Mouse (Mus musculus): ENCODE data around the gene Foxn3. TPM values are rescaled to one million over a fixed set of nuclear protein-coding genes. Genes with fewer than 3 reads are reported as not detected.

Gene Foxn3
- polyA plus RNA-seq, 1 experiment from 2014 or later, result 85.9 TPM

DNA sequence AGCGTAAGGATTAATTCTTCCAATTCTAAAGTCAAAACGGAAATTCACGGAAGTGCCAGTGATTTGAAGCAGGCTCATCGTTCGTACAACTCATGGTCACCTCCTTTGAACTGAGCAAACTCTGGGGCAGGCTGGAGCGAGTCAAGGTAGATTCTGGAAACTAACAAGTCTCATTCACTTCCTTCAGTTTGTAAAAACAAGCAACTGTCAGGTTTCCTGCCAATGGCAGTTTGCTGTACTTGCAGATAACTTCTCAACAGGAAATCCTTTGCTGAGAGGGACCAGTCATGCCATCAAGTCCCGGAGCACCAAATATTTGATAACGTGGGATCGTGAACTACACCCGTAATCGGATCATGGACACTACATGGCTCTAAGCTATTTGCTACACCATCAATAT lies 3.9 kb downstream of the Foxn3 start:
- Histone ChIP-seq H3K27me3 (replicated peaks) (no peaks in the 10 kb centered on the region), H3K4me1 (peaks cover 20% of the 10 kb centered on the region), H3K4me2 (no peak overlapping the region), H3K36me3 (replicated peaks) (no peaks in the 10 kb centered on the region), H3K27ac (no peak overlapping the region), H3K9me3 (no peaks in the 10 kb centered on the region), H3K4me3 (no peak overlapping the region), H3K9ac (no peak overlapping the region)
- ATAC-seq (replicated peaks), result no peak
- WGBS, result 83% methylated on average over 11 of the region's 11 CpGs

DNA sequence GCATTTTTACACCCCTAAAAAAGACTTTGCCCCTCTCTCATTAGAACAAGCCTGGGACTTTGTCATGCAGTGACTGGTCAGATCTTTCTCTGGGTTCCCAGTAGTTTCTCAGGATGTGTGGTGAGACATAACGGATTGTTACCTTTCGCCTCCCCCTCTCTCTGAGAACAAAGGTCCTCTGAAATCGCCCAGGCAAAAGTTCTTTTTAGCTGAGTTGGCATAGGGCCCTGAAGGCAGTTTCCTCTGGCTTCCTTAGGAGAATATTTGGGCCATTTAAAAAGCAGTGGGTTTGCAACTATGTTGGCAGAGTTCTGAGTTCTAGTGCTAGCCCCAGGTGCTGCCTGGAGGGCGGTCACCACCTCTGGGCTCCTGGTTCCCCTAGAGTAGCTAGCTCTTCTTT lies 4.9 kb downstream of the Foxn3 start:
- no peaks in the 10 kb centered on the region for H3K36me3 ChIP-seq (replicated peaks)

DNA sequence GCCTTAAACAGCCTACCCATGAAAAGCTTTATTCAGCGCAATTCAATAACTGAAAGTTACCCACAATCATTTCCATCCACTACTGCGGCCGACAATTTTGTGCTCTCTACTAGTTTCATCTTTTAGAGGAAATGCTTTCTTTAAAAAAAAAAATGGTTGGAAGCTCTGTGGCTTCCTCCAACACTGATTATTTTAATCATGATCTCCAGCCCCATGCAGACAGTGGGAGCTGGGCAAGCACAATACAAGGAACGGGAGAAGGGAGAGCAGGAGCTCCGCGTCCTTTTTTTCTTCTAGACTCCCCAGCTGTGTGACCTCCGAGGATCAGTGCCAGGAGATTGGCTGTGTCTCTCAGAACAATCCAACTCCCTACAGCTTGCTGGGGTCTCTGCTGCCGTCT lies 5.9 kb downstream of the Foxn3 start:
- 62% methylated on average over 8 of the region's 8 CpGs for WGBS
- H3K27ac ChIP-seq, result no peak overlapping the region
- no peaks in the 10 kb centered on the region for H3K9me3 ChIP-seq
- no peak for ATAC-seq (replicated peaks)
- no peak overlapping the region for H3K9ac ChIP-seq
- no peak overlapping the region for H3K4me3 ChIP-seq
- no peaks in the 10 kb centered on the region for H3K27me3 ChIP-seq (replicated peaks)
- no peaks in the 10 kb centered on the region for H3K36me3 ChIP-seq (replicated peaks)
- peaks cover 18% of the 10 kb centered on the region for H3K4me1 ChIP-seq
- no peak overlapping the region for H3K4me2 ChIP-seq

More for the DNA sequence above, 4.9 kb downstream of the Foxn3 start:
- peaks cover 18% of the 10 kb centered on the region for H3K4me1 ChIP-seq
- no peak for ATAC-seq (replicated peaks)
- no peaks in the 10 kb centered on the region for H3K27me3 ChIP-seq (replicated peaks)
- H3K4me2 ChIP-seq, result no peak overlapping the region
- no peak overlapping the region for H3K9ac ChIP-seq
- no peaks in the 10 kb centered on the region for H3K9me3 ChIP-seq
- WGBS, result 81% methylated on average over 4 of the region's 4 CpGs
- no peak overlapping the region for H3K27ac ChIP-seq
- H3K4me3 ChIP-seq, result no peak overlapping the region

DNA sequence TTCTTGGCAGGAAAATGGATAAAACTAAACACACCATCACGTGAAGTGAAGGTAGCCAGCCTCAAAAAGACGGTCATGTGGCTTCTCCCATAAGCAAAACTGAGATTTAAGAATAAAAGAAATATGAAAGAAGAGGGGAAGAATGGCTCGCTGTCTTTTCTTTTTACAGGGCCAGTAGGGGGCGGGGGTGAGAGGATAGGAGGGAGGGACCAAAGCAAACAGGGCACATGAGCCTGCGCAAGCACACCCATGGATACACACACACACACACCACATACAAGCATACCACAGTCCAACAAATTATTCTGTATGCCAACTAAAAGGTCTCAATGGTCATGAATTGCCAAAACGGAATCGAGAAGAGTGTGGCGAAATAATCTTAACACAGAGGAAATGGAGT lies 12.8 kb downstream of the Foxn3 start:
- Histone ChIP-seq H3K4me2 (no peak overlapping the region), H3K9ac (no peak overlapping the region), H3K9me3 (no peaks in the 10 kb centered on the region), H3K36me3 (replicated peaks) (no peaks in the 10 kb centered on the region), H3K27me3 (replicated peaks) (no peaks in the 10 kb centered on the region), H3K4me1 (peaks cover 3% of the 10 kb centered on the region; the same call in 1 of the 2 replicates), H3K27ac (no peak overlapping the region), H3K4me3 (no peak overlapping the region)
- ATAC-seq (replicated peaks), result no peak
- 70% methylated on average over 8 of the region's 8 CpGs for WGBS

DNA sequence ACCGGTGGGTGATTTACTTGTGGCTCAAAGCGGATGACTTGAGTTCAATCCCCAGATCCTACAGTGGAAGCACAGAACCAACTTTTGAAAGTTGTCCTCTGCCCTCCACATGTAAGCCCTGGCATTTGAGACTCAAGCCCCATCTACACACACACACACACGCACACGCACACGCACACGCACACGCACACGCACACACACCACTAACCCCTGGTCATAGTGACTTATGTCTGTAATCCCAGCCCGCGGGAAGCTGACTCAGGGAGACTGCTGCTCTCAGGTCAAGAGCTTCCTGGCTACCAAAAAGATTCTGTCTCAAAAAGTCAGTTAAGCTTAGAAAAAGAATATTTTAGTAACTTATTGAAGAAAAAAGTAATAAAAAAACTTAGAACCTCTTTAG lies 13.6 kb downstream of the Foxn3 start:
- Histone ChIP-seq H3K27ac (no peak overlapping the region), H3K9ac (no peak overlapping the region), H3K27me3 (replicated peaks) (no peaks in the 10 kb centered on the region), H3K4me1 (peaks cover 3% of the 10 kb centered on the region; the same call in 1 of the 2 replicates), H3K9me3 (no peaks in the 10 kb centered on the region), H3K4me3 (no peak overlapping the region), H3K36me3 (replicated peaks) (no peaks in the 10 kb centered on the region), H3K4me2 (no peak overlapping the region)
- 95% methylated on average over 10 of the region's 10 CpGs for WGBS
- no peak for ATAC-seq (replicated peaks)

DNA sequence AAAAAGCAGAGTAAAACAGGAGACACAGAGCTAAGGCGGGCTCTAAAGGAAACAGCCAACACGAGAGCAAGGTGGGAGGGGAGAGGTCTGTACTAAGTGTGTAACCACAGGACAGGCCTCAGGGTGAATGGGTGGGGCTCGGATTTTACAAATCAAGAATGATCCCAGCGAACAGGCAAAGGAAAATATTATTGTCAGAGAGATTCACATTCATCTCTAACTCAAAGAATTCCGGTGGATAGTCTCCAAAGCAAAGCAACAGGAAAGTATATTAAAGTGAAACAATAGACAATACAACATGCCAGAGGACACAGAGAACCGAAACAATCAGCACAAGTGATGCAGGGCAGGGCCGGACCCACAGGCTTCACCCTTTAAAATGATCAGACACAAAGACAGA lies 15.0 kb downstream of the Foxn3 start:
- 85% methylated on average over 7 of the region's 7 CpGs for WGBS
- H3K9me3 ChIP-seq, result no peaks in the 10 kb centered on the region
- no peak overlapping the region for H3K4me2 ChIP-seq
- no peaks in the 10 kb centered on the region for H3K36me3 ChIP-seq (replicated peaks)
- no peaks in the 10 kb centered on the region; the same call in 1 of the 2 replicates for H3K4me1 ChIP-seq
- no peak for ATAC-seq (replicated peaks)
- no peak overlapping the region for H3K27ac ChIP-seq
- H3K9ac ChIP-seq, result no peak overlapping the region
- no peak overlapping the region for H3K4me3 ChIP-seq
- H3K27me3 ChIP-seq (replicated peaks), result no peaks in the 10 kb centered on the region

DNA sequence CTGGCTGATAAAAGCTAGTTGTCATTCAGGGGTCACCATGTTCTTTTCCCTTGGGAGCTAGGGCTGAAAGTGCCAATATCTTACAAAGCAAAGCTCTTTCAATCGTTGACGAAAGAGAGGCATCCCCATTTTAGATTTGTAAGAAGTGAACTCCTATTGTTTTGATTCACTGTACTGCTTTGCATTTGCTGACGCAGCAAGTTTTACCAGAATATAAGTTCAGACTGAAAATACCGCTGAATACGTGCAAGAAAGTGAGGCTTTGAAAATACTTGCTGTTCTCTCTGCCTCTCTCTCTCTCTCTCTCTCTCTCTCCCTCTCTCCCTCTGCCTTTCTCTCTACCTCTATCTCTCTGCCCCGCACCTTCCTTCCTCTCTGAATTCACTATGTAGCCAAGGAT lies 16.1 kb downstream of the Foxn3 start:
- no peak overlapping the region for H3K27ac ChIP-seq
- ATAC-seq (replicated peaks), result no peak
- no peaks in the 10 kb centered on the region for H3K36me3 ChIP-seq (replicated peaks)
- H3K4me2 ChIP-seq, result no peak overlapping the region
- no peak overlapping the region for H3K9ac ChIP-seq
- no peak overlapping the region for H3K4me3 ChIP-seq
- 82% methylated on average over 6 of the region's 6 CpGs for WGBS
- H3K27me3 ChIP-seq (replicated peaks), result no peaks in the 10 kb centered on the region
- H3K4me1 ChIP-seq, result no peaks in the 10 kb centered on the region
- no peaks in the 10 kb centered on the region for H3K9me3 ChIP-seq

DNA sequence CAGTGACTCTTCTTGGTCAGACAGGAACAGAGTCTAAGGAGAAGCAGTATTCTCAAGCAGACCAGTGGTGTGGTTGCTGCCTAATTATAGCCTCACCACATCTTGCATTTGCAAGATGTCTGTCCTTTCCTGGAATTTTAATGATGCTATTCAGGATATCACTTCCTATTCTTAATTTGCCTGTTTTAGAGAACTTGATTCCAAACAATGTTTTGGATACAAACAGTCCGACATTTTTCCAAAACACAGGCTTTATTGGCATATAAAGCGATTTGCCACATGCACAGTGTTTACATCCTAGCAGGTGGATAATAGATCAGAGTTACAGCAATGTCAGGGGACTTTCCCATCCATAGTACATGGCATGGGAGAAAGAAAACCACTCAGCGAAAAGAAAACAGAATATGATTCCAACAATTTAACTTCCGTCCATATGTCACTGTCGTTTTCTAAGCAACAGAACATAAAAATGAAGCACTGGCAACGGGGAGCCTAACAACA lies 18.1 kb downstream of the Foxn3 start:
- no peak overlapping the region for H3K27ac ChIP-seq
- no peaks in the 10 kb centered on the region for H3K36me3 ChIP-seq (replicated peaks)
- H3K9me3 ChIP-seq, result no peaks in the 10 kb centered on the region
- no peak overlapping the region for H3K4me2 ChIP-seq
- no peaks in the 10 kb centered on the region for H3K27me3 ChIP-seq (replicated peaks)
- H3K4me3 ChIP-seq, result no peak overlapping the region
- H3K4me1 ChIP-seq, result no peaks in the 10 kb centered on the region
- ATAC-seq (replicated peaks), result no peak
- no peak overlapping the region for H3K9ac ChIP-seq
- WGBS, result 71% methylated on average over 6 of the region's 6 CpGs

DNA sequence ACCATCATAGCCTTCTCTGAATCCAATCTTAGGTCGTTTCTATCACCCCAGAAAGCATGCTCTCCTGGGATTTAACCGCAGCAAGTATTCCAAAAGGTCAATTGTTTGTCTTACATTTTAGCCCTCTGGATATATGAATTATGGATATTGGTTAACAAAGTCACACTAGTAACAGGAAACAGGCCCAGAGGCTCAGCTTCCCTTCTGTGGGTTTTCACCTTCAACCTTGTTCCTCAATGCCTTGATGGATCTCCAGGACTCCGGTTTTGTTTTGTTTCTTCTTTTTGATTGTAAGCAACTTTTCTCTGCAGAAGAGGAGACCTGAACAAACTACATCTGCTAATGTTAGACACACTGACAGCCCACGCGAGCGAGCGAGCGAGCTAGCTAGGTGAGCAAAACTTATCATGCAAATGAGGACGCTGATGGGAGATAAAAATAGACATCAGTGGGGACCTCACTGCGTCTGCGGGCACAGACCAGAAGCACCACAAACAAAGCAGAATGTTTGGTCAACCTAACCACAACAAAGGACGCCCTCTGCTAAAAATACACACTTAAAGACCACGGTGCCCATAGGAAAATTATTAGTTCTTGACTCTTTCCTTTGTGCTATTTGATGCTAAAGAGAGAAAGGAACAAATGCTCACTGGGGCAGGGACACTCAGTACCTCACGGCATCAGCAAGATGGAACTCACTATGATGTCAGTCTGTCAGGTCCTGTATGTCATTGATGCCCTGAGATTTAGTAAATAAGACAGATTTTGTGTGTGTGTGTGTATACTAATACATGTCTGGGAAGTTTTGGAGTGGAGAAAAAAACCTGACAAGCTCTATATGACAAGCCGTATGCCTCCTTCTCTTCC lies 18.9 kb downstream of the Foxn3 start:
- Histone ChIP-seq H3K27ac (no peak overlapping the region), H3K9me3 (no peaks in the 10 kb centered on the region), H3K4me2 (no peak overlapping the region), H3K27me3 (replicated peaks) (no peaks in the 10 kb centered on the region), H3K4me1 (no peaks in the 10 kb centered on the region), H3K36me3 (replicated peaks) (no peaks in the 10 kb centered on the region), H3K9ac (no peak overlapping the region), H3K4me3 (no peak overlapping the region)
- 87% methylated on average over 15 of the region's 15 CpGs for WGBS
- no peak for ATAC-seq (replicated peaks)

DNA sequence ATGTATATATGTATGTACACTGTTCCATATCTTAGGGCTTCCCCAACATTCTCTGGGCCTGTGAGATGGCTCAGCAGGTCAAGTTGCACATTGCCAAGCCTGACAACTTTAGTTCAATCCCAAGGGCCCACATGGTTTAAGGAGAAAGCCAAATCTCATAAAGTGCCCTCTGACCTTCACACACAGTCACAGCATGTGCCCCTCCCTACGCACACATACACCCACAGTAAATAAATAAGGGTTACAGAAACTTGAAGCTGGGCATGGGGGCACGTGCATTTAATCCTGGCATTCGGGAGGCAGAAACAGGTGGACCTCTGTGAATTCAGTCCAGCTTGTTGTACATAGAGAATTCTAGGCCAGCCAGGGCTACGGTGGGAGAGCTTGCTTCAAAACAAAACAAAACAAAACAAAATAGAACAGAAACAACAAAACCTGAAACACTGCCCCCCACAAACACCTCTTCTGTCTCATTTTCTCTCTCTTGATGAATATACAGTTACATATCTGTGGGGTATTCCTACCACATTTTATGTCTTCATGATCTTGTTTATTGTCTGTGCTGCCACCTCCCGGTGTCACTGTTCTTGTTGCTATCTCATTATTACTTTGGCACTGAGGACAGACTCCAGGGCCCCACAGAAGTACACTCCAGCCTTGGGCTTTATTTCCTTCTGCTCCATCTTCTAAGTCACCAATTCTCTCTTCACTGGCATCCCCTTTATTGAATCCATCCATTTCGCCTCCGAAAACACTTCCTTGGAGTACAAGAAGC lies 19.8 kb downstream of the Foxn3 start:
- 92% methylated on average over 7 of the region's 7 CpGs for WGBS
- no peak for ATAC-seq (replicated peaks)
- H3K4me1 ChIP-seq, result no peaks in the 10 kb centered on the region
- no peak overlapping the region for H3K27ac ChIP-seq
- no peak overlapping the region for H3K9ac ChIP-seq
- no peaks in the 10 kb centered on the region for H3K9me3 ChIP-seq
- no peaks in the 10 kb centered on the region for H3K36me3 ChIP-seq (replicated peaks)
- H3K27me3 ChIP-seq (replicated peaks), result no peaks in the 10 kb centered on the region
- H3K4me3 ChIP-seq, result no peak overlapping the region
- no peak overlapping the region for H3K4me2 ChIP-seq

DNA sequence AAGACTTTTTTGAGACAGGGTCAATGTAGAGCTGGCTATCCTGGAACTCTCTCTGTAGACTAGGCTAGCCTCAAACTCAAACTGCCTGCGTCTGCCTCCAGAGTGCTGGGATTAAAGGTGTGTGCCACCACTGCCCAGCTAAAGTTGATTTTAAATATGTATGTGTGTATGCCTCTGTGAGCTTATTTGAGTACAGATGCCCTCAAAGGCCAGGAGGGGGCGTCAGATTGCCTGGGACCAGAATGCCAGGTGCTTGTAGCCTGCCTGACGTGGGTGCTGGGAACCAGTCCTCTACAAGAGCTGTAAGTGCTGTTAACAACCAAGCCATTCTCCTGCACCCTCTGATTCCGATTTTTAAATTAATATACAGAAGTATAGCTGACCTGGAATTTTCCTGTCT lies 23.2 kb downstream of the Foxn3 start:
- Histone ChIP-seq H3K9me3 (no peaks in the 10 kb centered on the region), H3K27me3 (replicated peaks) (no peaks in the 10 kb centered on the region), H3K27ac (no peak overlapping the region), H3K4me3 (no peak overlapping the region), H3K4me1 (no peaks in the 10 kb centered on the region), H3K4me2 (no peak overlapping the region), H3K9ac (no peak overlapping the region), H3K36me3 (replicated peaks) (no peaks in the 10 kb centered on the region)
- WGBS, result 94% methylated on average over 4 of the region's 4 CpGs
- no peak for ATAC-seq (replicated peaks)

DNA sequence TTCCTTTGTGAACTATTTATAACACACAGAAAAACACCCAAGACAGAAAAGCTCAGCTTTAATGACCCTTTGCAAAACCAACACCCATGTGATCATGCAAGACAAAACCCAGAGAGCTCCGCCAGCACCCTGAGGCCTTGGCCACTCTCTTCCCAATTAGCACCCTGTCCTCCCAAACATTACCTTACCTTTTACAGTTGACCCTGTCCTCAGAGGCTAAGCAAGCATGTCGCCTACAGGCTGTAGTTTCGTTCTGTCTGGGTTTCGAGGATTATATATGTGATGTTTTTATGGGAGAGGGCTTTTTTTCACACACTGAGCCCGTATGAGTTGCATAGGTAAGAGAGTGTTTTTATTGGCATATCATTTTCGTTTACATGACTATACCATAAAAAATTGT lies 26.1 kb downstream of the Foxn3 start:
- WGBS, result 96% methylated on average over 6 of the region's 6 CpGs
- no peaks in the 10 kb centered on the region for H3K36me3 ChIP-seq (replicated peaks)
- ATAC-seq (replicated peaks), result no peak
- H3K9me3 ChIP-seq, result no peaks in the 10 kb centered on the region
- H3K4me1 ChIP-seq, result no peaks in the 10 kb centered on the region
- no peak overlapping the region for H3K4me2 ChIP-seq
- H3K4me3 ChIP-seq, result no peak overlapping the region
- H3K27ac ChIP-seq, result no peak overlapping the region
- no peaks in the 10 kb centered on the region for H3K27me3 ChIP-seq (replicated peaks)
- H3K9ac ChIP-seq, result no peak overlapping the region
